Mouse (Mus musculus) E14TG2a.4 (cell line): Measurements from ENCODE around the gene Olfr693.
A peak's percentile ranks its signal among the peaks of the same experiment; 100 is the strongest.

ENCODE experiments used
- H3K27me3 ChIP-seq: 2 replicates; pipeline ENCODE4 v1.6.1; 2014; ENCODE audit warnings: low read length, control low read depth; ENCODE audit not compliant: insufficient read depth
- H3K36me3 ChIP-seq: 2 replicates; pipeline ENCODE4 v1.6.1; 2014; ENCODE audit warnings: low read length, control low read depth; ENCODE audit not compliant: insufficient read depth
- H3K4me1 ChIP-seq: replicated peaks from 2 replicates; pipeline ENCODE4 v1.6.1; 2014; ENCODE audit warnings: low read depth, low read length, control low read depth
- H3K4me3 ChIP-seq: replicated peaks from 2 replicates; pipeline ENCODE4 v1.5.1; 2014; ENCODE audit warnings: mild to moderate bottlenecking, low read length
- H3K9me3 ChIP-seq: 2 replicates; pipeline ENCODE4 v1.6.1; 2014; ENCODE audit warnings: low read length, control low read depth
- CTCF ChIP-seq: conservative IDR thresholded peaks from 2 replicates; pipeline ENCODE4 v1.5.1; 2014; ENCODE audit warnings: low read length
- NANOG ChIP-seq: IDR thresholded peaks from 2 replicates; pipeline ENCODE4 v1.6.1; 2014; ENCODE audit warnings: borderline replicate concordance, low read length, mixed read lengths
- POU5F1 ChIP-seq: IDR thresholded peaks from 2 replicates; pipeline ENCODE4 v1.6.1; 2014; ENCODE audit warnings: low read length, borderline replicate concordance

Gene Olfr693

GRCm38 (mm10) chr7:106651555-106652343, 28.6 kb downstream of the Olfr693 start:
- TF ChIP-seq NANOG (no peak), CTCF (no peak), POU5F1 (no peak)
- Histone ChIP-seq H3K36me3 (no peaks in the 10 kb centered on the region), H3K9me3 (peaks cover 85% of the 10 kb centered on the region), H3K4me3 (no peak overlapping the region), H3K27me3 (no peaks in the 10 kb centered on the region), H3K4me1 (no peaks in the 10 kb centered on the region)

GRCm38 (mm10) chr7:106649774-106650173, 30.6 kb downstream of the Olfr693 start:
- Histone ChIP-seq H3K9me3 (peaks cover 85% of the 10 kb centered on the region), H3K27me3 (no peaks in the 10 kb centered on the region), H3K4me3 (no peak overlapping the region), H3K4me1 (no peaks in the 10 kb centered on the region), H3K36me3 (no peaks in the 10 kb centered on the region)
- TF ChIP-seq POU5F1 (no peak), CTCF (no peak), NANOG (no peak)

- Histone ChIP-seq H3K4me3 (no peak overlapping the region), H3K27me3 (no peaks in the 10 kb centered on the region), H3K36me3 (no peaks in the 10 kb centered on the region), H3K9me3 (peaks cover 70% of the 10 kb centered on the region), H3K4me1 (no peaks in the 10 kb centered on the region)
- TF ChIP-seq POU5F1 (no peak), NANOG (peak; percentile 44; the same call in 1 of the 2 replicates), CTCF (no peak)
These were observed 35.1 kb downstream of the Olfr693 start for GRCm38 (mm10) chr7:106645261-106645660.

GRCm38 (mm10) chr7:106644222-106644870, 36.0 kb downstream of the Olfr693 start:
- Histone ChIP-seq H3K9me3 (peaks cover 69% of the 10 kb centered on the region), H3K36me3 (no peaks in the 10 kb centered on the region), H3K4me1 (no peaks in the 10 kb centered on the region), H3K4me3 (no peak overlapping the region), H3K27me3 (no peaks in the 10 kb centered on the region)
- no peak for TF ChIP-seq CTCF
- TF ChIP-seq NANOG, result no peak
- TF ChIP-seq POU5F1, result no peak

GRCm38 (mm10) chr7:106640839-106641238, 39.5 kb downstream of the Olfr693 start:
- no peak for TF ChIP-seq CTCF
- TF ChIP-seq POU5F1, result no peak
- TF ChIP-seq NANOG, result no peak
- no peak overlapping the region for H3K4me3 ChIP-seq
- no peaks in the 10 kb centered on the region for H3K36me3 ChIP-seq
- H3K4me1 ChIP-seq, result no peaks in the 10 kb centered on the region
- H3K27me3 ChIP-seq, result no peaks in the 10 kb centered on the region
- peaks cover 61% of the 10 kb centered on the region for H3K9me3 ChIP-seq

GRCm38 (mm10) chr7:106635560-106635959, 44.8 kb downstream of the Olfr693 start:
- TF ChIP-seq CTCF (no peak), NANOG (no peak), POU5F1 (no peak)
- no peaks in the 10 kb centered on the region for H3K36me3 ChIP-seq
- H3K27me3 ChIP-seq, result no peaks in the 10 kb centered on the region
- peaks cover 24% of the 10 kb centered on the region for H3K9me3 ChIP-seq
- H3K4me1 ChIP-seq, result no peaks in the 10 kb centered on the region
- no peak overlapping the region for H3K4me3 ChIP-seq
